Mouse (Mus musculus) left cerebral cortex, adult 8-10 months (tissue): Measurements from ENCODE around the gene Aars. TPM values are rescaled to one million over a fixed set of nuclear protein-coding genes. Genes with fewer than 3 reads are reported as not detected.
"Not testable (repeated sequence)": the region's sequence is repeated elsewhere in the genome, so short reads cannot be mapped to it uniquely, and the experiment has no call there.

Source experiments
- DNase-seq, 2 experiments: peaks; one replicate each; pipeline ENCODE4 v3.0.0; 2022; ENCODE audit warnings: low spot score in 2 of 2
- total RNA-seq, 4 experiments: library from RNA; stranded (reverse); gene quantifications; 2 replicates each; pipeline ENCODE4 v1.2.4; 2022

Gene Aars
- total RNA-seq, 4 experiments from 2014 or later = 82.5 to 110 (median 95.8) TPM

DNA sequence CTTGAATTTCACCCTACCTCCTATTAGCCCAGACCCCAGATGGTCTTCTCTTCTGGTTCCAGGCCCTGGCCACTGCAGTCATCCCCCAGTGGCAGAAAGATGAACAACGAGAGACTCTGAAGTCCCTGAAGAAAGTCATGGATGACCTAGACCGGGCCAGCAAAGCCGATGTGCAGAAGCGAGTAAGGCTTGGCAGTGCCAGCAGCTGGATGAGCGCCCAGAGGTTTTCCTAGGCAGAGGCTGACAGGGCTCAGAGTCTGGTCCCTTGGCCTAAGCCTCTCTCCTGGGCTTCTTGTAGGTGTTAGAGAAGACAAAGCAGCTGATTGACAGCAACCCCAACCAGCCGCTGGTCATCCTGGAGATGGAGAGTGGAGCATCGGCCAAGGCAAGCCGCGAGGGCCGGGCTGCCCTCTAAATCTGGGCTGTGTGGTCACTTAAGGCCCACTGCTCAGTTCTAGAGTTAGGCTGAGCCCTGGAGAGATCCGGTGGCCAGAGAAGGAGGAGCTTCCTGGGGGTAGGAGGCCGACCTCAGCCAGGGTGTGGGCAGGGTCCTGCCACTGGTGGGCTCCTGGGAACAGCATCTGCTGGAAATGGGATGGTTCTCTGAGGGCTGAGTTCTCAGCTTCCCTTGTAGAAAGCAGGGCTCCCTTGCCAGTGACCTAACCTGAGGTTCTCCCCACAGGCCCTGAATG, 21.0 kb downstream of the Aars start:
- DNase-seq = no peak

DNA sequence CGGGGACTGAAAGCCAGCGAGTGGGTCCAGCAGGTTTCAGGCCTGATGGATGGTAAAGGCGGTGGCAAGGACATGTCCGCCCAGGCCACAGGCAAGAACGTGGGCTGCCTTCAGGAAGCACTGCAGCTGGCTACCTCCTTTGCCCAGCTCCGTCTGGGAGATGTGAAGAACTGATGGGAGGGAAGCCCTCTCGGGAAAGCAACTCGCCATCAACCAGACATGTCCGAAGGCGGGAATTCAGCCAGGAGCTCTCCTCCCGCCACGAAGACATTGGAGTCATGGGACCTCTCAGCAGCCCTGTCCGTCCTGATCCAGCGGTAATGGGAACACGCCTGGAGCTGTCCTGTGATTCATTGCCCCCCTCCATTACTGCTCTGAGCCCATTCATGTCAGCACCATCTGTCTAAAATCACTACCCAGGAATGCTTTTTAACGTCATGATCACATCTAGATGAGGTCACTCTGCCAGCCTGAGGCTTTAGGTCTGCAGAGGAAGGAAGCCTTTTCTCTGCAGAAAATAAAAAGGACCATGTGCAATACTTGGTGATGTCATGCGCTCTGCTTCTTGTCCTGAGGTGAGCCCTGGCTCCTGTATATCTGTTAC, 22.2 kb downstream of the Aars start:
- no peak for DNase-seq

DNA sequence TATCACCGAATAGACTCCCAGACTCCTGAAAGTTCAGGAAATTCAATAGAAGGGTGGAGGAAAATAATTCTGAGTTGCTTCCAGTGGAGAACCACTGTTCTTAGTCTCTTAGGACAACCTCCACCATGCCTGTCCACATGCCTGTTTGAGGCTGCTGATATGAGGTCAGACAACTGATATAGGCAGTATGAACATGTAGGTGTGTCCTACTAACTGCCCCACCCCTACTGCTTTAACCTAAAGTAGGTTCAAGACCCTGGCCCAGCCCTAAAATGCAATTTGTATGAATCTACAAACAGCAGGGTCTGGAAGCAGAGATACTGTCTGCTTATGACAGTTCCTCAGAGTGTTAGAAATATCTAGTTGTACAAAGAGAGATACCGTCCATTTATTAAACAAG, 22.7 kb downstream of the Aars start:
- DNase-seq = no peak

DNA sequence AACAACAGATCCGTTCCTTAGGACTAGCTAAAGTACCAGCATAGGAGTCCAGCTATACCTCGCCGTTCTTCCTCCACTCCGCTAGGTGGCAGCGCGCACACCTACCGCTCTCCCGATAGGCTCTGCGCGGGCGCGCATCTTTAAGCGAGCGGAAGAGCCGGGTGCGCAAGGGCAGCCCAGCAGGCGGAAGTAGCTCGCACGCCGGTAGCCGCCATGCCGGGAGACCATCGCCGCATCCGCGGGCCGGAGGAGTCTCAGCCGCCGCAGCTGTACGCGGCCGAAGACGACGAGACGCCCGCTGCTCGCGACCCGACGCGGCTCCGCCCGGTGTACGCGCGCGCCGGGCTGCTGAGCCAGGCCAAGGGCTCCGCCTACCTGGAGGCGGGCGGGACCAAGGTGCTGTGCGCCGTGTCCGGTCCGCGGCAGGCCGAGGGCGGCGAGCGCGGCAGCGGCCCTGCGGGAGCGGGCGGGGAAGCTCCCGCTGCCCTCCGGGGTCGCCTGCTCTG, 23.3 kb downstream of the Aars start, which contains the start of gene Exosc6:
Gene Exosc6, plus strand, starts transcription at position 182 of the 506 bp plus-strand sequence.
- peak; percentile 81 to 91 for DNase-seq

DNA sequence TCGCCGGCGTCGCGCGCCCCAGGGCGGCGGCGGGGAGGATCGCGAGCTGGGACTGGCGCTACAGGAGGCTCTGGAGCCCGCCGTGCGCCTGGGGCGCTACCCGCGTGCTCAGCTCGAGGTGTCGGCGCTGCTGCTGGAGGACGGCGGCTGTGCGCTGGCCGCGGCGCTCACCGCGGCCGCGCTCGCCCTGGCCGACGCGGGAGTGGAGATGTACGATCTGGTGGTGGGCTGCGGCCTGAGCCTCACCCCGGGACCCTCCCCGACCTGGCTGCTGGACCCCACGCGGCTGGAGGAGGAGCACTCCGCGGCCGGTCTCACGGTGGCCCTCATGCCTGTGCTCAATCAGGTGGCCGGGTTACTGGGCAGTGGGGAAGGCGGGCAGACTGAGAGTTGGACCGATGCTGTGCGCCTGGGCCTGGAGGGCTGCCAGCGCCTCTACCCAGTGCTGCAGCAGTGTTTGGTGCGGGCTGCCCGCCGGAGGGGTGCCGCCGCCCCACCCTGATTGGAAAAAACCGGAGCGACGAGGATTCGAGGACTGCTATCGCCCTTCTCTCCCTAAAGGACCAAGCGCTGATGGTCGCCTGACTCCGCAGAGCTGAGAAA, 23.8 kb downstream of the Aars start:
- peak; percentile 20 to 39 for DNase-seq

DNA sequence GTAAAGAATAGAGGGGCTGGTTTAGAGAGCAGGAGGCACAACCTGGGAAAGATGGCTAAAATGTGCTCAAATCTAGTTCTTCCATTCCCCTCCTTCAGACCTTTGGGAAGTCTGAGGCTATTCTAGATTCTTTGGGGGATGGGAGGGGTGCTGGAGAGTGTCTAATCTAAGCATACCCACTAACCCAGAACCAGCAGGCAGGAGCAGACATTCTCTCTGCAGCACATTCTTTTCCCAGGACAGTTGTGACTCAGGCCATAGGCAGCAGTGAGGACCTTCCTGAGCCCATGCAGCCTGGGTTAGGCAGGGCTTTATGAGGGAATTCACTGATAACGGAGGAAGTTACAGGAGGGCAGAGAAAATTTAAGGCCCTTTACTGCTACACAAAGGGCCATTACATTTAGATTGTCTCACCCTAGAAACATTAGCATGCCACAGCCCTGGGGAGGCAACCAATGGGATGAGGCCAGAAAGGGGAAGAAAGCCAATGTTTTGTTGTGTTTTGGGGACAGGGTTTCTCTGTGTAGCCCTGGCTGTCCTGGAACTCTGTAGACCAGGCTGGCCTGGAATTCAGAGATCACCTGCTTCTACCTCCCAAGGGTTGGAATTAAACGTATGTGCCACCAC, 26.1 kb downstream of the Aars start:
- DNase-seq = no peak

DNA sequence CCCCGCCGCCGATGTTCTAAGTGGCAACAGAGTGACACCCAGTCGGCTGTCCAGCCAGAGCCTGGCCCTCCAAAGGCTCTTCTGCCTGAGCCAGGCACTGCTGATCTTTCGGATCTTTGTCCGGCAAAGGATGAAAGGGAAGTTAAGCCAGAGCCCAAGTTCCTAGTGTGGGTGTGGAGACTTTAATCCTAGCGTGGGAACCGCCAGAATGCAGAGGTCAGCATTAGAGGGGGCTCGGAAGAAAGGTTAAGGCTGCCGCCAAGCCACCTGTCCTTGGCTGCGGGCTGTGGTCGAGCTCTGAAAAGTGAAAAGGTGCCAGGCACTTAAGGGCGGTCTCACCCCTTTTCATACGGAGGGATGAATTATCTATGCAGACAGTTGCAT, 28.7 kb downstream of the Aars start:
- DNase-seq = no peak

DNA sequence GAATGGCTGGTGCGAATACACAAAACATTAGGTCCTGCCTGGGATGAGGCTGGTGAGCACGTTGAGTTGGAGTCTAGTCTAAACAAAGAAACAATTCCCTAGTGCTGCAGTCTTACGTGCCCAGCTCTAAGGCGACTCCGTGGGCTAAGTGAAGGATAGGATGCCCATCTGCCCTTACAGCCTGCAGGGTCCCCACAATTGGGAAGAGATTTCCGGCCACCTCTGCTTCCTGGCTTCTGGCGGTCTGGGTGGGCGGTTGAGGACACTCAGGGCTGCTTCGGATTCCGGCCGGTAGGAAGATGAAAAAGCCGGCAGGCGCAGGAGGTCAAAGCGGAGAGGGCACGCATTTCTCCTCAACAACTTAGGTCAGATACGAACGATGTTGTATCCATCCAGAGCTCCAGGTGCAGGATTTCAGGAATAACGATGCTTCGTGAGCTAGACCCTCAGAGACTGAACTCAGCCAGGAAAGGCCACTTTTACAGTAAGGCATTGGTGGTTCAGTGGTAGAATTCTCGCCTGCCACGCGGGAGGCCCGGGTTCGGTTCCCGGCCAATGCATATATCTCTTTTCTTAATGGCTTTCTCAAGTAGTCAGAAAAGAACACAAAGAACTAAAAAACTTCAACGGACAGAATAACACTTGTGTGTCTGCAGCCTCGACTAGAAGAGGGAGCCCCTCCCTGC, 29.3 kb downstream of the Aars start:
- peak; percentile 82 to 99 for DNase-seq

DNA sequence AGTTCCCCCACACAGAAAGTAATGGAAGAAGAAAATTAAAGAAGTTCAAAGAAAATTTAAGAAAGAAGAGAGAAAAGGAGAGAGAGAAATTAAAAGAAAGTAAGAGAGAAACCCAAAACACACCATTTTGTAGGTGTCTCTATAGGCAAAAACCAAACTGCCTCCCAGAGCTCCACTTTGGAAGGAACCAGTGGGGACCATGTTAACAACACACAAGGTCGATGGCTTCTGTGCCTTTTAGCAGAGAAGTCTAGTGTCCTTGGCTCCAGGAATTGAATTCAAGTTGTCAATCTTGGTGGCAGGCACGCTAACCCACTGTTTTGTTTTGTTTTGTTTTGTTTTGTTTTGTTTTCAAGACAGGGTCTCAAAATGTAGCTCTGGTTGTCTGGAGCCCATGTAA, 29.9 kb downstream of the Aars start:
- no peak for DNase-seq

DNA sequence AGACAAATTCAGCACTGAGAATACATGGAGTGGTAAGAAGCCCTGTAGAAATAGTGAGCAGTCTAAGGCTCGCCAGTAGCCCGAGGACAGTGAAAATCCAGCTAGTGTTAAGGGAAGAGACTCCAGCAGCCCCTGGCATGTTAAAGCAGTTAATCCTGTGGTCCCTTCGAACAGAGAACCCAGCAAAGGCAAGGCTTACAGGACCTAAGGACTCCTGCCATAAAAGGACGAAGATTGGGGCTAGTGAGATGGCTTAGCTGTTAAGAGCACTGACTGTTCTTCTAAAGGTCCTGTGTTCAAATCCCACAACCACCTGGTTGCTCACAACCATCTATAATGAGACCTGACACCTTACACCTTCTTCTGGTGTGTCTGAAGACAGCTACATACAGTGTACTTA, 33.4 kb downstream of the Aars start:
- no peak for DNase-seq

DNA sequence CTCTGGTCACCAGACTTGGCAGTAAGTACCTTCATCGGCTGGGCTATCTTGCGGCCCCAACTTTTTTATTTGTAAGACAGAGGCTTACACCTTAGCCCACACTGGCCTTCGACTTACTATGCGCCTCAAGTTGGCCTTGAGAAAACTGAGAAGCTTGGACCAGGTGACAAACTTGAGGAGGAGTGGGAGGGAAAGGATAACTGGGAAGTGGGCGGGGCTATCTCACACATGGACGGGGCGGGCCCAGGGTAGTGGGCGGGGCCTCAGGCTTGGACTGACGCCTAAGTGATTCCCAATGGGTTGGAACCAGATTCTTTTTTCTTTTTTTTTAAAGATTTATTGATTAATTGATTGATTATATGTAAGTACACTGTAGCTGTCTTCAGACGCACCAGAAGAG, 34.5 kb downstream of the Aars start:
- DNase-seq = no peak

DNA sequence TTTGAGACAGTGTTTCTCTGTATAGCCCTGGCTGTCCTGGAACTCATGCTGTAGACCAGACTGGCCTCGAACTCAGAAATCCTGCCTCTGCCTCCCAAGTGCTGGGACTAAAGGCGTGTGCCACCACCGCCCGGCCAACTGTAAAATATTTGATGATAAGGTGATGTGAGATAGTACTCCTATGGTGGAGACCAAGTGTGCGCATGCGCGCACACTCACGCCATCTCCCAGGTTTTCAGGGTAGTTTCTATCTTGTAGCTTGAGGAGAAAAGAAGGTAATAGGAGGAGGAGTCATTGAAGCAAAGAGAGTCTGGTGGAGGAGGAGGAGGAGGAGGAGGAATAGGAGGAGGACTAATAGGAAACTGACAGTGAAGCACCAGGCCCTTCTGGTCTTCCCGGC, 35.7 kb downstream of the Aars start:
- DNase-seq = not testable (repeated sequence)

DNA sequence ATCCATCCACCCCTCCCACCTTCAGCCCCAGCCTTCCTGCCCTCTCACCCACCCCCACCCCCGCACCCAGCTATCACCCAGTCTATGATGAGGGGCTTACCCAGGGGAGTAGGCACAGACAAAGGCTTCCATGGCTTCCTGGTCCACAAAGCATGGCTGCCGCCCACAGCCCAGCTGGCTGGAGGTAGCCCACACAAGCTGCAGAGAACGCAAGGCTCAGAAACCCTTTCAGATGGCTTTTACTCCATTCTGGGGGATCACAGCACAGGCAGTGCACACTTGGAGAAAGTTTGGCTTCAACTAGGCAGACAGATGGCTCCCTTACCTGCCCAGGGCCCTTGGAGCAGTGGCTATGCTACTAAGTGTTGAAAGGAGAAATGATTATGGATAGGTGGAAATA, 43.0 kb downstream of the Aars start:
- peak in 1 of 2 experiments; percentile 73 for DNase-seq

DNA sequence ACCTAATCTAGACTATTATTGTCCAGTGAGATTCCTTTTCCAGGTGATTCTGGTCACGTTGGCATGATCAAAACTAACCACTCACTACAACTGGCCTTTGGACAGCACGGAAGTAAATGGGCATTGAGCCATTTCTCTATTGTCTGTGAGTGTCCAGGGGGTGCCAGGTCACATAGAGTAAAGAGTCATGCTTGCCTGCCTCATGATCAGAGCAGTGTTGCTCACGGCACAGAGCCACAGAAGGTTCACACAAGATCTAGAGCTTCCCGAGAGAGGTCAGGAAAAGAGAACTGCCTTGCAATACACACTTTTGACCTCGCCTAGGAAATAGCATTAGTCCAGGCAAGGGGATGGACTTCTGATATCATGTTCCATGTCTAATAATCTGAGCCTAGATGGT, 46.5 kb downstream of the Aars start:
- DNase-seq = no peak

DNA sequence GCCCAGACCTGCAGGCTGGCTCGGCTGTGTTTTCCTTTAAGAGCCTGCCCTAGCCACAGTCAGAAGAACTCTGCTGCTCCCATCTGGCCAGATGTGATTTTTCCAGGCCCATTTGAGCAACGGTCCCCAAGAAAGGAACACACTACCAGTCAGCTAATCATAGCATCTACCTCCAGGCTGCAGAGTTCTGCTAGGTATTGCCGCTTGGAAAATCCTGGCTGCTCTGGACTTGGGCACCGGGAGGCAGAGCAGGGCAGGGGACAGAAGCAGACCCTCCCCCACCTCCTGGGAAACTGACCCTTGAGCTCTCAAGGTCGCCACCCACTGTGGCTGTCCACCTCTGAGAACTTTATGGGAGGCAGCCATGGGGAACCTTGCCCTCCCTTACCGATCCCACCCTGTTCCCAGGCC, 46.9 kb downstream of the Aars start:
- no peak for DNase-seq

DNA sequence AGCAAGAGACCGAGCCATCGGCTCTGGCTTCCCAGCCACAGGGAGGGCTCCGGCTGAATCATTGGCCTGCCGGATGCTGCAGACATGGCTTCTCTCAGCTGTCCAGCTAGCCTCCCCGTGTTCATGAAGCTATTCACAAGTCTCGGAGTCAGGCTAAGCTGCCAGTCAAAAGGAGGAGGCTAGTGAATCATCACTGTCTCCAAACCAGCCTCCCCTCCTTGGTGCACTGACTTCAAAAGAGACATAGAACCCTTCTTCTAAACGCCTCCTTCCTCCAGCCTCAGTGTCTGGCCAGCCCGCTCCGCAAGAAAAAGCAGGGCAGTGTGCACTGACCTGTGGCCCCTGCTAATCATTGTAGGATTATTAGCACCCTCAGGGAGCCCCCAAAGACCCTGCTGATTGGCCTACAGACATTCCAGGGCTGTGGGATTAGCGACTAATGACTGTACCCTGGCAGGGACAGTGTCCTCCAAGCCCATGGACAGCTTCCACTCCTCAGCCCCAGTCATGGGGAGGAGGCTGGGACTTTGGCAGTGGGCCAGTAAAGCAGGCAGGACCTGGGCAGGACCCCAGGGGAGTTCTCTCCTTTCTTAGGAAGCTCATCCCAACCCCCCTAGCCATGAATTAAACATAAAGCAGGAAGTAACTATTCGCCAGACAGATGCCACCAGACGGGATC, 48.8 kb downstream of the Aars start:
- DNase-seq = no peak

DNA sequence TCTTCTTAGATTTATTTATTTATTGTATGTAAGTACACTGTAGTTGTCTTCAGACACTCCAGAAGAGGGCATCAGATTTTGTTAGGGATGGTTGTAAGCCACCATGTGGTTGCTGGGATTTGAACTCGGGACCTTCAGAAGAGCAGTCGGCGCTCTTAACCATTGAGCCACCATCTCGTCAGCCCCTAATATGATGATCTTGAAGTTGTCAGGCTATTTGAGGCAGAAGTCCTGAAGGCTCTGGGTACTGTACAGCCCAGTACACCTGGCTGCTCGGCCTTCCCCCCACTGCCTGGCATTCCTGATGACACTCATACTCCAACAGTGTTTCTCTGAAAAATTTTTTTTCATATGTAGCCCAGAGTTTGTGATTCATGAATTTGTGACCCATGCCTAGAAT, 51.0 kb downstream of the Aars start:
- DNase-seq = not testable (repeated sequence)

DNA sequence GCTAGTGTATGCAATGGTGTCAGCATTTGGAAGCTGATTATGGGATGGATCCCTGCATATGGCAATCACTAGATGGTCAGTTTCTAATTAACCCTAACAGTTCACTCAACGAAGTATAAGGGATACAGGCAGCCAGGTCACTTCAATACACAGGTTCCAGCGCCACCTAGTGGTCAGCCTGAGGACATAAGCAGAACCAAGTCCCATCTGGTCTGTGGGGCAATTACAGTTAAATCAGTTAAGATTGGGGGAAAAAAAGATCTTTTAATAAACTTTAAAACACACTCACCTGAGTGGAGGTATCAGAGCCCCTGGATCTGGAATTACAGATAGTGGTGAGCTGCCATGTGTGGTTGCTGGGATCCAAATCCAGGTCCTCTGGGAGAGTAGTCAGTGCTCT, 57.2 kb downstream of the Aars start:
- peak in 1 of 2 experiments; percentile 23 for DNase-seq

DNA sequence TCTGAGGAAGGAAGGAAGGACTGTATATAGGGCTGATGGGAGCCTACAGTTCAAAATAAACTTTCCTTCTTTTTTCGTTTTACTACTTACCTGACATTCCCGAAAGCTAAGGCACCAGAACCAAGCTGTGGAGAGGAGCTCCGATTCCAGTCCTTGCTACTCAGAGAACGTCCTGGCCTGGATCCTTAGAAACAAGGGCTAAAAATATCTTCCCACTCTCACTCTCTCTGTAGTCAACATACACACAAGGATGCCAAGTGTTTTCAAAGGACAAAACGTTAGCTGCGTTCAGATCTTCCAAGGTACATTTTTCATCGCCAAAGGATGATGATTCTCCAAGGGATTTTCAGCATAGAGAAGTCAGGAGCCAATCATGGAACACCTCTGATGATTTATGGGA, 58.8 kb downstream of the Aars start:
- no peak for DNase-seq

DNA sequence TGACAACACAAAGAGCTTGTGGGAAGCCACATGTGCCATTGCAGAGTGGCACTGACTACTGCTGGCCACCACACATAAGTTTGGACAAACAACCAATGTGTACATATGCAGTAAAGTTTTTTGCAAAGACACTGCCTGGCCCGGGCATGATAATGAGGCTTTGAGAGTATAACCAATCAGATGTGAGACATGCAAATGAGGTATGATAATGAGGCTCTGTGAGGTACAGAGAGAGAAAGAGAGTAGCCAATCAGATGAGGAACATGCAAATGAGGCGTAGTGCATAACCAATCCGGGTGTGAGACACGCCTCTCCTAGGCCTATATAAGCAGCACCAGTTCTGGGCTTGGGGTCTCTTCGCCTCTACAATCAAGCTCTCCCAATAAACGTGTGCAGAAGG, 59.4 kb downstream of the Aars start, which contains the start of gene Clec18a:
Gene Clec18a, minus strand, starts transcription at position 101 of the 400 bp plus-strand sequence.
- DNase-seq = not testable (repeated sequence)
